Mouse (Mus musculus): ENCODE measurements around the gene Ift122. TPM values are rescaled to one million over a fixed set of nuclear protein-coding genes. Genes with fewer than 3 reads are reported as not detected.

Gene Ift122
- total and polyA plus RNA-seq, 3 experiments = 3.3 to 8.0 TPM; not detected in 1

GRCm38 (mm10) chr6:115804432-115805192 is 48.7 kb upstream of the Ift122 start (continued):
- no peak for TF ChIP-seq HCFC1 (IDR thresholded peaks at IDR 0.05; ENCODE audit: low read depth, low read length)
- TF ChIP-seq JUND (IDR thresholded peaks at IDR 0.05; ENCODE audit: low read depth, low read length) = no peak
- TF ChIP-seq E2F4 (IDR thresholded peaks at IDR 0.05; ENCODE audit: borderline replicate concordance, low read depth, low read length) = no peak
- TF ChIP-seq RAD21 (IDR thresholded peaks at IDR 0.05; ENCODE audit: low read depth, low read length) = no peak
- no peak for TF ChIP-seq TBP (IDR thresholded peaks at IDR 0.05; ENCODE audit: low read depth, low read length)
- TF ChIP-seq ZC3H11A (IDR thresholded peaks at IDR 0.05; ENCODE audit: low read depth, low read length) = no peak
- no peak for TF ChIP-seq SIN3A (IDR thresholded peaks at IDR 0.05; ENCODE audit: low read length)
- TF ChIP-seq NRF1 (IDR thresholded peaks at IDR 0.05; ENCODE audit: insufficient read depth, low read depth, low read length, poor library complexity, severe bottlenecking) = no peak

DNA sequence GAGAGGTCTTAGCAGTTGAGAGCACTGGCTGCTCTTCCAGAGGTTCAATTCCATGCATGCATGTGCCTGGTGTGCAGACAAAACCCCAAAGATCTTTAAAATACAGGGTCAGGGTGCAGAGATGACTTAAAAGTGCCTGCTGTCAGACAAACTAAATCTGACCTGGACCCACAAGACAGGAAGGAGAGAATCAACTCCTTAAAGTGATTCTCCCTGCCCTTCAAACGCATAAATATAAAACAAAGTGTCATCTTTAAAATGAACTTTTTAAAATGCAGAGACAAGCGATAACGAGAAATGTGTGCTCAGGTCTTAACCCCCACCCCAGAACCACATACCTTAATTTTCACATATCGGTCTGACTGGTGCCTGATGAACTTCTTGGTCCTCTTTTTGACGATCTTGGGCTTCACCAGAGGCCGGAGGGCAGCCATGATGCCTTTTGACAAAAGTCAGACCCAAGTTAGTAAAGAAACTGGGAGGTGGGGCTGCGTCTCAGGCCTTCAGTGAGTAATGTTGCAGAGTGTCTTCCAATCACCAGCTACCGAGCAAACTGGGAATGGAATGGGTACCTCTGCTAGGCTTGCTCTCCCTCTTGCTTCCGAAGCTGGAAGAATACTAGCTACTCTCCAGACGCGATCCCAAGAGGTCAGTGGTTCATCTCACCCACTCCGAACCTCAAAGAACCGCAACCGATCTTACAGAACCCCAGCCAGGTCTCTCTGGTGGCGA is 45.6 kb upstream of the Ift122 start:
- peak overlapping the region; percentile 88 for H3K27ac ChIP-seq (ENCODE audit: control insufficient read depth, low read depth, low read length)
- no peaks in the 10 kb centered on the region for H3K27me3 ChIP-seq (ENCODE audit: control insufficient read depth in 1 of 2, insufficient read depth in 2 of 2, low read length in 2 of 2)
- DNase-seq (ENCODE audit: low read depth, low spot score) = peak; percentile 46
- H3K36me3 ChIP-seq (ENCODE audit: control insufficient read depth in 1 of 2, insufficient read depth in 2 of 2, low read length in 2 of 2) = peaks cover 9 to 14% of the 10 kb centered on the region in 2 experiments
- H3K4me3 ChIP-seq (ENCODE audit: control insufficient read depth in 1 of 2, insufficient read depth in 1 of 2, low read depth in 2 of 2, low read length in 2 of 2) = peak overlapping the region; percentile 94 to 98
- TF ChIP-seq MAX (IDR thresholded peaks at IDR 0.05; ENCODE audit: low read length) (no peak), E2F4 (IDR thresholded peaks at IDR 0.05; ENCODE audit: borderline replicate concordance, low read depth, low read length) (peak; percentile 12; the same call in 1 of the 2 replicates), TAL1 (IDR thresholded peaks at IDR 0.05; ENCODE audit: low read length) (no peak), MAZ (IDR thresholded peaks at IDR 0.05; ENCODE audit: low read depth, low read length) (no peak), SIN3A (IDR thresholded peaks at IDR 0.05; ENCODE audit: low read length) (peak; percentile 26; the same call in 1 of the 2 replicates), JUND (IDR thresholded peaks at IDR 0.05; ENCODE audit: low read depth, low read length) (no peak), TCF12 (IDR thresholded peaks at IDR 0.05; ENCODE audit: low read depth, low read length) (no peak), MXI1 (IDR thresholded peaks at IDR 0.05; ENCODE audit: low read depth, low read length) (0 out of 2 replicates have a peak, but pooled peaks have one; percentile 18), ZC3H11A (IDR thresholded peaks at IDR 0.05; ENCODE audit: low read depth, low read length) (no peak), ZMIZ1 (IDR thresholded peaks at IDR 0.05; ENCODE audit: low read depth, low read length) (0 out of 2 replicates have a peak, but pooled peaks have one; percentile 24), CHD1 (IDR thresholded peaks at IDR 0.05; ENCODE audit: low read depth, low read length) (peak; percentile 91)
- H3K9ac ChIP-seq (ENCODE audit: control insufficient read depth, low read depth, low read length, poor library complexity, severe bottlenecking) = peak overlapping the region; percentile 98
- no peaks in the 10 kb centered on the region for H3K9me3 ChIP-seq (replicated peaks; ENCODE audit: insufficient read depth, low read length)
- peaks cover 0 to 8% of the 10 kb centered on the region in 2 experiments; a peak in 1 of 4 replicates for H3K4me1 ChIP-seq (ENCODE audit: control insufficient read depth in 1 of 2, insufficient read depth in 2 of 2, low read length in 2 of 2)
- peaks cover 29% of the 10 kb centered on the region for H3K79me2 ChIP-seq (ENCODE audit: control insufficient read depth, insufficient read depth, low read length, poor library complexity)

- H3K27me3 ChIP-seq (ENCODE audit: control insufficient read depth in 1 of 2, insufficient read depth in 2 of 2, low read length in 2 of 2) = no peaks in the 10 kb centered on the region
- H3K9me3 ChIP-seq (replicated peaks; ENCODE audit: insufficient read depth, low read length) = no peaks in the 10 kb centered on the region
- H3K9ac ChIP-seq (ENCODE audit: control insufficient read depth, low read depth, low read length, poor library complexity, severe bottlenecking) = peak overlapping the region; percentile 98
- H3K4me1 ChIP-seq (ENCODE audit: control insufficient read depth in 1 of 2, insufficient read depth in 2 of 2, low read length in 2 of 2) = peaks cover 0 to 8% of the 10 kb centered on the region in 2 experiments; a peak in 1 of 4 replicates
- TF ChIP-seq TBP (IDR thresholded peaks at IDR 0.05; ENCODE audit: low read depth, low read length) = no peak
- no peak for TF ChIP-seq SMC3 (IDR thresholded peaks at IDR 0.05; ENCODE audit: low read depth, low read length)
- TF ChIP-seq POLR2A (IDR thresholded peaks at IDR 0.05; ENCODE audit: control insufficient read depth in 1 of 2, insufficient read depth in 1 of 2, low read depth in 1 of 2, low read length in 2 of 2, poor library complexity in 1 of 2) = peak in 1 of 2 experiments; percentile 75; a peak in 1 of 4 replicates
- no peak for TF ChIP-seq SIN3A (IDR thresholded peaks at IDR 0.05; ENCODE audit: low read length)
- TF ChIP-seq POLR2AphosphoS5 (IDR thresholded peaks at IDR 0.05; ENCODE audit: borderline replicate concordance, low read depth, low read length) = no peak
- peaks cover 29% of the 10 kb centered on the region for H3K79me2 ChIP-seq (ENCODE audit: control insufficient read depth, insufficient read depth, low read length, poor library complexity)
- DNase-seq (ENCODE audit: low read depth, low spot score) = no peak
- peaks cover 9 to 14% of the 10 kb centered on the region in 2 experiments for H3K36me3 ChIP-seq (ENCODE audit: control insufficient read depth in 1 of 2, insufficient read depth in 2 of 2, low read length in 2 of 2)
- peak overlapping the region; percentile 88 for H3K27ac ChIP-seq (ENCODE audit: control insufficient read depth, low read depth, low read length)
- peak overlapping the region; percentile 94 to 98 for H3K4me3 ChIP-seq (ENCODE audit: control insufficient read depth in 1 of 2, insufficient read depth in 1 of 2, low read depth in 2 of 2, low read length in 2 of 2)
Observed at GRCm38 (mm10) chr6:115808196-115808487, 45.1 kb upstream of the Ift122 start.
